Mouse (Mus musculus) heart, embryonic 15.5 days (tissue): ENCODE data around the gene Egf. TPM values are rescaled to one million over a fixed set of nuclear protein-coding genes. Genes with fewer than 3 reads are reported as not detected.

Experiments
- ATAC-seq: fragments of 200-750 bp; cut with Nextera tagmentation; replicated peaks from 2 replicates; pipeline ENCODE4 v1.8.0; 2017; ENCODE audit warnings: low read depth, moderate TSS enrichment; ENCODE audit not compliant: insufficient number of reproducible peaks, insufficient read depth, low FRiP score
- H3K27ac ChIP-seq: fragments of 300-500 bp; sonication (generic); 2 replicates; pipeline ENCODE4 v1.5.1; 2015; ENCODE audit warnings: mild to moderate bottlenecking, inconsistent platforms
- H3K27me3 ChIP-seq: fragments of 300-500 bp; sonication (generic); 2 replicates; pipeline ENCODE4 v1.6.1; 2015; ENCODE audit warnings: inconsistent platforms
- H3K36me3 ChIP-seq: fragments of 300-500 bp; sonication (generic); 2 replicates; pipeline ENCODE4 v1.6.1; 2015; ENCODE audit warnings: mild to moderate bottlenecking, inconsistent platforms
- H3K4me1 ChIP-seq: fragments of 300-500 bp; sonication (generic); replicated peaks from 2 replicates; pipeline ENCODE4 v1.6.1; 2015; ENCODE audit warnings: inconsistent platforms
- H3K4me2 ChIP-seq: fragments of 300-500 bp; sonication (generic); 2 replicates; pipeline ENCODE4 v1.6.1; 2015; ENCODE audit warnings: inconsistent platforms, mild to moderate bottlenecking, moderate library complexity
- H3K4me3 ChIP-seq: fragments of 300-500 bp; sonication (generic); 2 replicates; pipeline ENCODE4 v1.5.1; 2015; ENCODE audit warnings: mild to moderate bottlenecking, inconsistent platforms
- H3K9ac ChIP-seq: fragments of 300-500 bp; sonication (generic); 2 replicates; pipeline ENCODE4 v1.6.1; 2015; ENCODE audit warnings: mild to moderate bottlenecking, inconsistent platforms
- H3K9me3 ChIP-seq: fragments of 300-500 bp; sonication (generic); replicated peaks from 2 replicates; pipeline ENCODE4 v1.6.1; 2016; ENCODE audit warnings: inconsistent platforms
- WGBS: fragments of 180-500 bp; shearing (Covaris S2); methylation state at CpG from one replicate; pipeline ENCODE4 v1.1.7; 2015; ENCODE audit warnings: mixed read lengths; 5-methylcytosine and 5-hydroxymethylcytosine counted together
- polyA plus RNA-seq: library from polyadenylated mRNA; unstranded; fragments of >200 nt; fragmentation: Nextera tagmentation; extraction: Ambion mirVana; gene quantifications from 2 replicates; pipeline ENCODE4 v1.2.1, GENCODE M21; 2015

The Egf gene
- polyA plus RNA-seq, 1 experiment from 2014 or later, result 2.3 TPM

DNA sequence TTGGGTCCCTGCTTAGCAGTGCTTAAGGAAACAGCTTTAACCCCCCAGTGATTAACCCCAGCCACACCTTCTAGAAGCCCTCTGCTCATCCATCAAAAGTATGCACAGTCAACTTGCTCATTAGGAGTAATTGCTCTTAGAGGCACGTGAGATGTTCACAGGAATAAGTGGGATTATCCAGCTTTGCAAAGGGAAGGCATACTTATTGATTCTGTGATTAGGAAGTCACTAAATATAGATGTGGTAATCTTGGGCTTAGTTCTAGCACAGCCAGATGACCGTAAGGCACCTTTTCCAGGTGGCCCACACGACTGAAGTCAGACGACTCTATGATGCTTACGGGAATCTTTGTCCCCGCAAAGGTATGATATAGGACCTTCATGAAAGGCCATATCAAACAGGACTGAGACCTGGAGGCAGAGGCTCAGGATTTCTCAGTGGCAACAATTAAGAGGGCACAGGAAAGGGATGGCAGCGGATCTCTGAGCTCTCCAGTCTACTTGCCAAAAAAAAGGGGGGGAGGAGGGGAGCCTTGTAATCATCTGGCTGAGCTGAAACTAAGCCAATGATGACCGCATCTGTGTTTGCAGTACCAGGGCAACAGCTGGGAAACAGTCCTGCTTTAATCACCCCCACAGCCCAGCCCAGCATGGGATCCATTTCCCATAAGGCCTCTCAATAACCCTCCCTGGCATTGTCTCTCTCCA lies 105.4 kb downstream of the Egf start:
- H3K4me2 ChIP-seq, result no peak overlapping the region
- H3K4me3 ChIP-seq, result no peak overlapping the region
- no peak overlapping the region for H3K27ac ChIP-seq
- peaks cover 10% of the 10 kb centered on the region for H3K4me1 ChIP-seq
- no peak for ATAC-seq
- WGBS, result 66% methylated on average over 8 of the region's 8 CpGs
- H3K27me3 ChIP-seq, result no peaks in the 10 kb centered on the region
- H3K9ac ChIP-seq, result no peak overlapping the region
- no peaks in the 10 kb centered on the region for H3K9me3 ChIP-seq
- H3K36me3 ChIP-seq, result no peaks in the 10 kb centered on the region

DNA sequence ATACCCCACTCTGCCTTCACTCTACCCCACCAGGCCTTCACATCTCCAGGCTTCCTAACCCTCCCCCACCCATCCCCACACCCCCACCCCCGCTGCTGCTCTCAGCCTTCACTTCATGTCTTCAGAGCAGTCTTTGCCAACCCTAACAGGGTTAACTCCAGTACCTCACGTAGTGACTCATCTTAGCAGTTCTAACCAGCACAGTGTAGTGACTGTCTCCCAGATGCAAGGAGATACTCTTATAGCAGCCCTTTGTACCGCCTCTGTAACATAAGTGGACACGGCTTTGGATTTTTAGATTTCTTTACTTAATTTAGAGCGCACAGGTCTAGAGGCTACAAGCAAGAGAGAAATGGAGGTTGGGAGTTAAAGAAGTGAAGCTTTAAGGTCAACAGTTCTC lies 106.5 kb downstream of the Egf start:
- Histone ChIP-seq H3K27me3 (no peaks in the 10 kb centered on the region), H3K4me1 (peaks cover 10% of the 10 kb centered on the region), H3K4me2 (no peak overlapping the region), H3K9me3 (no peaks in the 10 kb centered on the region), H3K4me3 (no peak overlapping the region), H3K36me3 (no peaks in the 10 kb centered on the region), H3K9ac (no peak overlapping the region), H3K27ac (no peak overlapping the region)
- 75% methylated on average over 5 of the region's 5 CpGs for WGBS
- ATAC-seq, result no peak

DNA sequence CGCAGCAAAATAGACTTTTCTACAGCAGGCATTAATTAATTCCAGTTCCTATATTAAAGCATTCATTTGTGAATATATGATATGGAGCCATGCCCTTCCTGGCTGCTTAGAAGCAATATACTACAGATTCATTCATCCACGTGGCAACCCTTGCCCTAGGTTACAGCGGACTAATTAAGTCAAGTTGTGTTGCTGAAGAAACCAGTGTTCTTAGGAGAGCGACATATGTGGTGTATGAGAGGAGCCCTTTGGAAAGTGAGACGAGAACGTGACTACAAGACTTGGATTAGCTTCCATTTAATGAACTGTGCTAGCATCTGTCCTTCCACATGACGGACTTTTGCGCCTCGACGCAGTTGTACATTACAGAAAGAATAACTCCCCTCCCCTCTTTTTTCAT lies 107.8 kb downstream of the Egf start:
- WGBS, result 86% methylated on average over 10 of the region's 10 CpGs
- Histone ChIP-seq H3K4me1 (peaks cover 10% of the 10 kb centered on the region), H3K9ac (no peak overlapping the region), H3K27ac (no peak overlapping the region), H3K27me3 (no peaks in the 10 kb centered on the region), H3K9me3 (no peaks in the 10 kb centered on the region), H3K4me2 (no peak overlapping the region), H3K36me3 (no peaks in the 10 kb centered on the region), H3K4me3 (no peak overlapping the region)
- ATAC-seq, result no peak

DNA sequence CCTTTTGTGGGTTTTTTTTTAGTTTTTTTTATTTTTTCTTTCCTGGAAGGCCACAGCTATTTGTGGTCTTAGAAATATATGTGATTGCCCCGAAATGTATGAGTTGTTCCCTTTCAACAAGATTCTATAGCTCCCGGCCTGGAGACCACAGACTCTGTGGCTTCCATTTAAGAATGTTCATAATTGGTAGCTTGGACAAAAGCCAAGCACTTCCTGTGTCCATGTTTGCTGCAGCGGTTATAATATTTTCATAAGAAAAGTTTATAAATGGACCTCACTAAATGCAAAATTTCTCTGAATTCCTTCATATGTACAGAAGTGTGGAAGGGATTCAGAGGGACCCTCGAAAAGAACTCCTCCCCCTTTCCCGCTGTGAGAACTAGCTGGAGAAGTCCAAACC lies 108.3 kb downstream of the Egf start:
- H3K36me3 ChIP-seq, result no peaks in the 10 kb centered on the region
- no peak overlapping the region for H3K4me2 ChIP-seq
- no peak overlapping the region for H3K9ac ChIP-seq
- H3K4me3 ChIP-seq, result no peak overlapping the region
- no peaks in the 10 kb centered on the region for H3K27me3 ChIP-seq
- H3K4me1 ChIP-seq, result peaks cover 10% of the 10 kb centered on the region
- ATAC-seq, result no peak
- WGBS, result 61% methylated on average over 5 of the region's 5 CpGs
- no peaks in the 10 kb centered on the region for H3K9me3 ChIP-seq
- no peak overlapping the region for H3K27ac ChIP-seq

DNA sequence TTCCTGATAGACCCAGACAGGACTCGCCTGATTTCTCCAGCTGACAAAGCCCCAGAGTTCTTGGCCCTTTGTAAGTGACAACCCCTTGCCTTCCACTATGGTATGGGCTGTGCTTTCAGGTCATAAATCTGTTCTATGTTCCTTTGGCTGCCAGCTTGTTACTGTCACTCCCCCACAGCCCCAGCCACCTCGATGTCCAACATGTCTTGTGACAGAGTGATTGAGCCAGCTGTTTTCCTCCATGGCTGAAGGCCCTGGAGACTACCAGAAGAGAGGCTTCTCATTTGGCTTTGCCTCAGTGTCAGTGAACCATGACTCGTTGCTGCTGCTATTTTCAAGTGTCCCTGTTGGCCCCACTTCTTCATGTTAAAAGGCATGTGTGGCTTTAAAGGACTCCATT lies 109.7 kb downstream of the Egf start:
- ATAC-seq, result no peak
- no peak overlapping the region for H3K27ac ChIP-seq

DNA sequence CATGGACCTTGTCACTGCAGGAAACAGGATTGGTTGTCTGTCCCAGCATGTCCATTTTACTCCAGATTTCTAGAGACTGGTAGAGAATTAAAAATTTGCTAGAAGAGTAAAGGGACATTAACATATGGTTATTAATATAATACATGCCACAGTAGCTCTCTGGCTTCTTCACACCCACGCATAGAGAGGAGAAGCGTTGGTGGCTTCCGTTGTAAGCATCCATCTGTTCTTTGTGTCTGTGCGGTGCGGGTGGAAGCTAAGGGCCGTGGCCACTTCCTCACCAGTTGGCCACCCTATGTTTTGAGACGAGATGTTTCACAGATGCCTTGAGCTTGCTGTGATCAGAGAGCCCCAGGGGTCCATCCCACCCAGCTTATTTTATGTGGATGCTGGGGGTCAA lies 113.5 kb downstream of the Egf start:
- no peaks in the 10 kb centered on the region for H3K9me3 ChIP-seq
- WGBS, result 83% methylated on average over 7 of the region's 7 CpGs
- no peak overlapping the region for H3K4me3 ChIP-seq
- no peaks in the 10 kb centered on the region for H3K36me3 ChIP-seq
- no peaks in the 10 kb centered on the region for H3K27me3 ChIP-seq
- no peak overlapping the region for H3K4me2 ChIP-seq
- H3K9ac ChIP-seq, result no peak overlapping the region
- no peak for ATAC-seq
- no peak overlapping the region for H3K27ac ChIP-seq
- peaks cover 8% of the 10 kb centered on the region for H3K4me1 ChIP-seq

More for the DNA sequence above, 109.7 kb downstream of the Egf start:
- Histone ChIP-seq H3K9ac (no peak overlapping the region), H3K4me3 (no peak overlapping the region), H3K36me3 (no peaks in the 10 kb centered on the region), H3K9me3 (no peaks in the 10 kb centered on the region), H3K4me2 (no peak overlapping the region), H3K4me1 (peaks cover 10% of the 10 kb centered on the region), H3K27me3 (no peaks in the 10 kb centered on the region)
- 36% methylated on average over 3 of the region's 3 CpGs for WGBS

DNA sequence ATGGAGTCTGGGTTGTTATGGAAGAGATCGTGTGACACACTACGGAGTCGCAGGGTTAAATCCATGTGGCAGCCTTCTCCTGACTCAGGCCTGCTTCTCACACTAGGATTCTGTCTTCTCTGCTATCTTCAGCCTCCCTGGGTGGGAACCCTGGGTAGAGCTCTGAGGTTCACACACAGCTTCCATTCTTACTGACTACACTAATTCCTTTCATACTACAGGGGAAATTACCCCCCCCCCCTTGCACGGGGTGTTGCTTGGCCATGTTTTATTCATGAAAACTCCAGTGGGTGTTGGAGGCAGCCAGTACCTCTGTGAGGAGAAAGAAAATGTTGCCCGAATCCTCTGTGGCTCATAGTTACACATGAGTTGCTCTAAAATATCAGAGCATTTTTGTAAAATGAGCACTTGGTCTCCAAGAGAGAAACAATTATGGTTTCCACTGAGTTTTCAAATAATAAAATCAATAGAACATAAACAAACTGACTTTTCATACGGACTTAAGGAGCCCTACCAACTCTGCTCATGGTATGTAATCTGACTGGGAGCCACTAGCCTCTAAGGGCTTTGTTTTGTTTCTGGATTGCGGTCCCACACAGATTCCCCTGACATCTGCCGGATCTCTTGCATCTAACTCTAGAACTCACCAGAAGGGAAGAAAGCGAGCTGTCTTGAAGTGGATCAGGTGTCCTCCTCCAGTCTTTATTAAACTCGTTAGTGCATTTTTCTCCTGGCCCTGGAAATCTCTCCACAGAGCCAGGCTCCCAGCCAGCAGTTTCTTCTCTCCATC lies 114.7 kb downstream of the Egf start:
- H3K4me3 ChIP-seq, result no peak overlapping the region
- ATAC-seq, result no peak
- no peak overlapping the region for H3K9ac ChIP-seq
- H3K27me3 ChIP-seq, result no peaks in the 10 kb centered on the region
- WGBS, result 70% methylated on average over 10 of the region's 10 CpGs
- H3K9me3 ChIP-seq, result no peaks in the 10 kb centered on the region
- H3K36me3 ChIP-seq, result no peaks in the 10 kb centered on the region
- peaks cover 4% of the 10 kb centered on the region for H3K4me1 ChIP-seq
- no peak overlapping the region for H3K4me2 ChIP-seq
- no peak overlapping the region for H3K27ac ChIP-seq

DNA sequence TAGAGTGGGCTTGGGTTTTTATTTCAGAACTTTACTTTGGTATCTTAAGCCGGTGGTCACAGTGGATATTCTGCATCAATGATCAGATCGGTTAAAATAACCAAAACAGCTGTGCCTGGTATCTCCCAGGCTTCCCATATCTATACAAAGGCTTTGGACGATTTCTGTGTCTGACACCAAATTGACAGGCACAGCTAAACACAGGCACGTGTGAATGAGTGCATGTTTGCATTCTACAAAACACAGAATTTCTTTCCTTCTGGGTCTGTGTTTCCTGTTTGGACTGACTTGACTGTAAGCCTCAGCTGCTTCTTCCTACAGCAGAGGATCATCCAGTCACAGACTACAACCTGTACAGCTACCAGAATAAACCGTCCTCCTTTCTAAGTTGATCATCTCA lies 115.4 kb downstream of the Egf start:
- H3K9me3 ChIP-seq, result no peaks in the 10 kb centered on the region
- WGBS, result 52% methylated on average over 5 of the region's 5 CpGs
- ATAC-seq, result no peak
- no peak overlapping the region for H3K4me2 ChIP-seq
- no peaks in the 10 kb centered on the region for H3K36me3 ChIP-seq
- H3K4me1 ChIP-seq, result peaks cover 3% of the 10 kb centered on the region
- H3K27ac ChIP-seq, result no peak overlapping the region
- no peaks in the 10 kb centered on the region for H3K27me3 ChIP-seq
- no peak overlapping the region for H3K4me3 ChIP-seq
- H3K9ac ChIP-seq, result no peak overlapping the region

DNA sequence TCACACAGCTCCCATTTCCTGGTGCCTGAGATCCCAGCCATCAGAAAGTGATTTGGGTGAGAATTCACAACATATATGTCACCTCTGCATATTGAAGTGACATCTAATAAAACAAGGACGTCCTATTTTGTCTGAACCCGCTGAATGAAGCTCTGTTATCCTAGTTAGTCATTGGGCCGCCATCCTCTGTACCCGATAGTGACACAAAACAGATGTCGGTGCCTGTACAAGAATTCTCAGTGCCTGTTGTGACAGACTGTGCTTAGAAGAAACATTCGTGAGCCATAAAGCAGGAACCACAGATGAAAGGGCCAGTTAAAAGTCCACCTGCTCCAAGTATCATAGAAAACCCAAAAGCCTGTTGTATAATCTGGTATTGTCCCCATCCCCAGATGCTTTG lies 117.7 kb downstream of the Egf start:
- H3K27me3 ChIP-seq, result no peaks in the 10 kb centered on the region
- H3K4me2 ChIP-seq, result no peak overlapping the region
- no peak overlapping the region for H3K9ac ChIP-seq
- H3K27ac ChIP-seq, result no peak overlapping the region
- no peak for ATAC-seq
- no peak overlapping the region for H3K4me3 ChIP-seq
- H3K9me3 ChIP-seq, result no peaks in the 10 kb centered on the region
- 56% methylated on average over 6 of the region's 6 CpGs for WGBS
- H3K36me3 ChIP-seq, result no peaks in the 10 kb centered on the region
- peaks cover 6% of the 10 kb centered on the region for H3K4me1 ChIP-seq

DNA sequence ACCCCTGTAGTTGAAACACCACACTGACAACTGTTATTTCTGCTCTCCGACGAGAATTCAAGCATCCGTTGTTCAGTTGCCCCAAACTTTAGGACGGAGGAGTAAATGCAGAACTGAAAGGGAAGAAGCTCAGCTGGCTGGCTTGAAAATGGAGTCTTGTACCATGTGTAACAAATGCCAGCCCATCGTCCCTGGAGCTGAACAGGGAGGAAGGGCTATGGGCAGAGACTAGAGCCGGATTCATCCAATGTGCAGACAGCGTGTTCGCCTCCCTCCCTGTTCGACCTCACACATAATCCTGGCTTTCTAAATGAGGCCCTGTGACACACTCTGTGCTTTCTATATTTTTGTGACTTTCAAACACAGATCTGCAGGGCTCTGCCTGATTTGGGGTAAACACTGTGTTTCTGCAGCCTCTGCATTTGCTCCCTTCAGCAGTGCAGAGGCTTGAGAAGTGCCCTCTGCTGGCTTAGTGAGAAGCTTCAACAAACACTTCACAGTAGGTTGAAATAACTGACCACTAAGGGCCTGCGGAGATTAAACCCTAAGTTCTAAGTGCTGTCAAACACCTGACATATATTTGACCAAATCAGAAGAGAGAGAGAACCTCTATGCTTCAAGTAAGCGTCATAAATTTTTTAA lies 120.7 kb downstream of the Egf start:
- Histone ChIP-seq H3K9me3 (no peaks in the 10 kb centered on the region), H3K4me2 (no peak overlapping the region), H3K9ac (no peak overlapping the region), H3K27ac (no peak overlapping the region), H3K4me3 (no peak overlapping the region), H3K4me1 (peaks cover 6% of the 10 kb centered on the region), H3K27me3 (no peaks in the 10 kb centered on the region), H3K36me3 (no peaks in the 10 kb centered on the region)
- WGBS, result 76% methylated on average over 11 of the region's 11 CpGs
- ATAC-seq, result peak; percentile 50; the same call in 1 of the 2 replicates

DNA sequence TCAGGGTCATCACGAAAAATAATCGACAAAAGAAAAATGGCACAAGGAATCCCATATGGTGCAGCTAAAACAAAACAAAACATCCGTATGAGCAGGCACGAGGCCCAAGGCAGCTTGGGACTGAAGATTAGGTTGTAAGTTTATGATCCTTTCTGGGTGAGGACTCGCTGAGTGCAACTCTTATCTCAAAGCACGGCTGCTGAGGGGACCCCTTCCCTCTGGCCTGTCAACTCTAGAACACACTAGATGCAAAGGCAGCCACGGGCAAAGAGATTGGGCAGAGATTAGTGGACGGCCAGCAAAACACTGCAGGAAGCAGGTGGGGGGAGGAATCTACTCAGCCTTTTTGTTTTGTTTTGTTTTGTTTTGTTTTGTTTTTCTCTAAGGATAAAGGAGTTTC lies 121.6 kb downstream of the Egf start:
- 28% methylated on average over 8 of the region's 8 CpGs for WGBS
- H3K36me3 ChIP-seq, result no peaks in the 10 kb centered on the region
- H3K27me3 ChIP-seq, result no peaks in the 10 kb centered on the region
- no peaks in the 10 kb centered on the region for H3K9me3 ChIP-seq
- H3K27ac ChIP-seq, result no peak overlapping the region
- ATAC-seq, result no peak
- no peak overlapping the region for H3K4me3 ChIP-seq
- H3K4me2 ChIP-seq, result no peak overlapping the region
- peaks cover 6% of the 10 kb centered on the region for H3K4me1 ChIP-seq
- H3K9ac ChIP-seq, result no peak overlapping the region
